Mouse (Mus musculus): ENCODE data around the gene Nhsl1. TPM values are rescaled to one million over a fixed set of nuclear protein-coding genes. Genes with fewer than 3 reads are reported as not detected.

Nhsl1 gene
- total RNA-seq, 2 experiments from 2014 or later: 14.5 to 21.3 TPM

- no peak for DNase-seq
- intact Hi-C loops (cut with DNase I): no loop called here
Measured at GRCm38 (mm10) chr10:18475126-18475525, 156.3 kb downstream of the Nhsl1 start.

DNA sequence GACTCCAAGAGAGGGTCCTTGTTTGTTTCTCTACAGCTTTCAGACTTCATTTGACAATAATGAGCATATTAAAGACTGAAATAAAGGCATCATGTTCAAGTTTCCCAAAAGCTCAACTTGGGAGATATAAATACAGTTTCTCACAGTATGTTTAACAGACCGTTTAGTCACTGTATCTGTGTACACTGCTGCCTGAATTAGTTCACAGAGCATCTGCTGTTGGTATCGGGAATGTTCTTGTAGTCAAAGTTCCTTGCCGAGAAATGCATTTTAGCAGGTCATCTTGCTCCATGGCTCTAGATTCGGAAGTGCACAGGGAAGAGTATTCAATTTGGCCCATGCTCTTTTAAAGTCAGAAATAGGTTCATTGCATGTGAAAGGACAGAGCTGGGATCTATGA lies 159.5 kb downstream of the Nhsl1 start:
- DNase-seq: no peak
- intact Hi-C loops (cut with DNase I): no loop called here

DNA sequence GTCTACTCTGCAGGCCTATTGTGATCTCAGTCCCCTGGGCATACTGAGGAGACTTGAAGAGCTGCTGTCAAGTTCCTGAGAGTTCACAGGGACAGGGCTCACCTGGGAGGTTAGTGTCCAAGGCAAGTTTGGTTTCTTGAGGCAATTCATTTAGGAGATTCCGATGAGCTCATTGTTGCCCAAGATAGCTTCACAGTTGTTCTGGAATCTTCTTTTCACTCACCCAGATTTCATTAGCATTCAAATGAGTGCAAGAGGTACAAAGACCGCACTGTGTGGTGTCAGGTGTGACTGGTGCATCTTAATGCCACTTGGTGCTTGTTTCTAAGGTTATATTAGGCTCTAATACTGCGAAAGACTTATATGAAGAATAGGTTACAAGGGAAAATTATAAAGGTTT lies 160.5 kb downstream of the Nhsl1 start:
- intact Hi-C loops (cut with DNase I): no loop called here
- no peak for DNase-seq

- intact Hi-C loops (cut with DNase I): no loop called here
Measured at GRCm38 (mm10) chr10:18480836-18481235, 162.1 kb downstream of the Nhsl1 start.

DNA sequence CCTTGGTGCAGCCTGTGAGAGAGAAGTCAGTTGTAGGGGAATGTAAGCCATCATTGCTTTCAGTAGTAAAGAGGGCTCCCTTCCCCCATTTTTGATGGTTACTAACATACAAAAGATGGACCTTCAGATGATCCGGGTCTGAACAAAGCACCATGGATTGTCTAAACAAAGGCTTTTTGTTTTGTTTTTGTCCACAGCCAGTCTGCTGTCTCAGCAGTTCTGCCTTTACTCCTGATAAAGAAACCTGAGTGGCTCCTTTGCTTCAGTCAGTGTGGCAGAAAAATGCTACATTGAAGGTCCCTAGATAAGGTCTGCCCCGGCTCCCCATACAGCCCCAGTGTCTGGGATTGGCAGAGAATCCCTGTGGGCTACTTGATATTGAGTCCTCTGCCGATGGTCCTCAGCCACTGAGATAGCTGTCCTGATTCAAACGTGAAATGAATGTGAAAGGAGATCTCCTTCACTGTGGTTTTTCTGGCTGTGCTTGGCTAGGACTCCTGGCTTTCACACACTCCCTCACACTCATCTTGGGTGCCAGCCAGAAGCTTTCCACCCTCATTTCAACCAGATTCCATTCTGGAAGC lies 163.9 kb downstream of the Nhsl1 start:
- intact Hi-C loops (cut with DNase I): no loop called here
- DNase-seq: peak; percentile 18 to 33

More at GRCm38 (mm10) chr10:18480836-18481235, 162.1 kb downstream of the Nhsl1 start:
- DNase-seq: peak in 1 of 2 experiments; percentile 11

DNA sequence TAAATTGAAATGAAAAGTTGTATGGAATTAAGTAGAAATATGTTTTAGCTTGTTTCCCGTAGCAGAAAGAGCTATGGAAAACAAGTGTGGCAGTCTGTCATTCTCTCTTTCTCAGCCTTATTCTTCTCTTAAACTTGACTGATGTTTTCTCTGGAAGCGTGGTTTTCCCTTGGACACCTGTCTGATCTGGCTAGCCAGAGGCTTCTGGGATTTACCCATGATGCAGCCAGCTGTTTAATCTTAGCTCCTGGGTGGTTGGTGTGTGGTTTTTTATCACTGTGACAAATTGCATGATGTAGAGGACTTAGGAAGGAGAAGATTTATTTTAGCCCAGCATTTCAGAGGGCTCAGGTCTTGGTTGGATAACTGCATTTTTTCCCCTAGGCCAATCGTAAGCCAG lies 164.9 kb downstream of the Nhsl1 start:
- intact Hi-C loops (cut with DNase I): no loop called here

DNA sequence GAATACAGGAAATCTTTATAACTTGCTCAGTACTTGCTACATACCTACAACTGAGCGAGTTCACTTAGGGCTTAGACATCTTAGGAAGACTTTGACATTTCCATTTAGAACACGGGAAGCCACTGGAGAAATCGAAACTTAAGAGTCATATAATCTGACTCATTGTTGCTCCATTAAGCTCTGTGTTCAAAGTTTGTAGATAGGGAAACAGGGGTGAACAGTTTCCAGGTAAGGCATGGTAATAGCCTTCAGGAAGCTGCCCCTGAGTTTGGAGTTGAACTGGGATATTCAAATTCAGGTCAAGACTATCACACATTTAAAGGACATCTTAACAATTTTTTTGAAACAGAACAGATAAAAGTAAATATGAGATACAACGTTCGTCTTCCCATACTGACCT lies 165.9 kb downstream of the Nhsl1 start:
- no peak for DNase-seq
- intact Hi-C loops (cut with DNase I): no loop called here

More for the DNA sequence above, 164.9 kb downstream of the Nhsl1 start:
- no peak for DNase-seq

GRCm38 (mm10) chr10:18488239-18488803 lies 169.5 kb downstream of the Nhsl1 start:
- DNase-seq: no peak
- intact Hi-C loops (cut with DNase I): no loop called here

GRCm38 (mm10) chr10:18489936-18490335 lies 171.2 kb downstream of the Nhsl1 start:
- intact Hi-C loops (cut with DNase I): no loop called here
- DNase-seq: no peak

- no peak for DNase-seq
- intact Hi-C loops (cut with DNase I): no loop called here
Measured at GRCm38 (mm10) chr10:18491952-18492351, 173.2 kb downstream of the Nhsl1 start.

DNA sequence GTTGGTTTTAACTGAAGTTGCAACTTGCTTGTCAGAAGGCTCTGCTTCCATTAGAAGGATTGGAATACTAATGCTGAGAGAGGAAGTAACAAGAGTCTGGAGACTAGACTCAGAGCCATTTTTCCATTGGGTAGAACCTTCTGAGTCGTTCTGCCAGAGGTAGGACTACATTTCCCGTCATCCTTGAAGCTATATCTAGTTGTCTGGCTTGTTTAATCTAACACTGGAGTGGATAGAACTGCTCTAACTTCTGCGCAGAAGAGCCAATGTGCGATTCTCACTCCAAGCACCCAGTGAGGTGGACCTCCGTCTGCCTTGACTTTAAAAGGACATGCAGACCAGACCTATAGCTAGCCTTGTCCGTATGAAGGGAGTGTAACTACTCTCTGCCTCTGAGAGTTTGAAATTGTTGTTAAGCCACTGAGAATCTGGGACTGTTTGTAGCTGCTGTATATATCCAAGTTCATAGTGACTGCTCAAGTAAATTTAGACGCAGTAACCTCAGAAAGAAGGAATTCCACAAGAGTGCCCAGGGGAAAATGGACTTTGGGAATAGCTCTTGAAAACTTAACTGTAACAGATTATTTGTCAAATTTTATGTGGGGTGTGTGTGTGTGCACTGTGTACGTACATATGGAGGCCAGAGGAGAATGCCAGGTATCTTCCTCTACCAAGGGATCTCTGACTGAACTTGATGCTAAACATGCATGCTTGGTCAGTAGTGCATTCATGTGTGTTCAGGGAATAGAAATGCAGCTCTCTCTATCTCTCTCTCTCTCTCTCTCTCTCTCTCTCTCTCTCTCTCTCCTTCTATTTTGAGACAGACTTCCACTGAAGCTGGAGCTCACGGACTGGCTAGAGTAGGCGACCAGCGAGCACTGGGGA lies 174.5 kb downstream of the Nhsl1 start:
- intact Hi-C loops (cut with DNase I): no loop called here
- no peak for DNase-seq

- DNase-seq: no peak
Measured at GRCm38 (mm10) chr10:18494249-18494648, 175.5 kb downstream of the Nhsl1 start.

DNA sequence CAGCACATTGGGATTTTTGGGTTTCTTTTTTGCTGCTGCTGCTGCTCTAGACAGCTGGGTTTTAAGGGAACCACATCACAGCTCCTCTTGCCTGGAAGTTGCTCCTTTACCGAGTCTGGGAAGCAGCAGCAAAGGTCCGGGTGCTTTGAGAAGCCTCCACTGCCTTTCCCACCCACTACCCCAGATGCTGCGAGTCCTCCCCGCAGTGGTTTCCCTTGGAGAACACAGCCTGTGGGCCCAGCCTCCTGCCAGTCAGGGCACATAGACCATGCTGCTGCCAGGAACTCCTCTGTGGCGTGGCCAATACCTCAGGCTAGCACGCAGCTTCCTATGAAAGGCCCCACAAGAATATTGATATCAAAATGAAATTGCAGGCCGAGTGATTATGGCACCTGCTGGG lies 178.3 kb downstream of the Nhsl1 start:
- intact Hi-C loops (cut with DNase I): no loop called here
- no peak for DNase-seq

More at GRCm38 (mm10) chr10:18494249-18494648, 175.5 kb downstream of the Nhsl1 start:
- intact Hi-C loops (cut with DNase I): no loop called here

DNA sequence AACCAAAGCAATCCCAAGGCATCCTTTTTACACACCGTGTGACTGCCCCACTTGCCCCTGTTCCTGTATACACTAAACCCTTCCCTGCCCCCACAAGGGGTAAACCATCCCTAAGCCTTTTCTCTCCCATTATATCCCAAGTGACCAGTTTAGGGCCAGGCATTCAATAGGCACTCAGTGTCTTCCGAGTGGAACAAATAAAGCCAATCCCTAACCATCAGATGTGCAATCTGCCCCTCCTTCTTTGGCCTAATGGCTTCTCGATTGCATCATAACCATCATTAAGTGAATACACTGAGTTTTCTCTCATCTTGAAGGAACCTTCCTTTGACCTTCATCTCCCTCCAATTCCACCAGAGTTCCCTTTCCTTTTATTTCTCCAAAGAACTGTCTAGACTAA lies 183.2 kb downstream of the Nhsl1 start:
- DNase-seq: no peak
- intact Hi-C loops (cut with DNase I): no loop called here

- DNase-seq: no peak
- intact Hi-C loops (cut with DNase I): no loop called here
Measured at GRCm38 (mm10) chr10:18505690-18506089, 186.9 kb downstream of the Nhsl1 start.

GRCm38 (mm10) chr10:18506501-18506946 lies 187.7 kb downstream of the Nhsl1 start:
- intact Hi-C loops (cut with DNase I): no loop called here
- DNase-seq: no peak

DNA sequence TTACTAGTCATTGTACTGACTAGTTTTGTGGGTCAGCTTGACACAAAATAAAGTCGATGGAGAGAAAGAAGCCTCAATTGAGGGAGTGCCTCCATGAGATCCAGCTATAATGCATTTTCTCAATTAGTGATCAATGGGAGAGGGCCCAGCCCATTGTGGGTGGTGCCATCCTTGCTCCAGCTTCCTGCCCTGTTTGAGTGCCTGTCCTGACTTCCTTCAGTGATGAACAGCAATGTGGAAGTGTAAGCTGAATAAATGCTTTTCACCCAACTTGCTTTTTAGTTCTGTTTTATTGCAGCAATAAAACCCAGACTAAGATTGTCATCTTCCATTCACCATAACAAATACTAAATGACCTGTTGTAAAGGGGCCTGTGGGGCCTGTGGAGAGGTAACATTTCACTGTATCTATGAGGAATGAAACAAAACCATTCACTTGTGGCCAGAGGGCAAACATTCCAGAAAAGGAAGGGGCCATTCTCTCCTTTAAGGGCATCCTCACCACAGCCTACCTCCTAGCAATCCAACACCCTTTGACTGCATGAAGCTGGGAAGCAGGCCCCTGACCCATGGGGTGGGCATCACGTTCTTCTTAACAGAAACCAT lies 189.2 kb downstream of the Nhsl1 start:
- DNase-seq: no peak
- intact Hi-C loops (cut with DNase I): no loop called here

DNA sequence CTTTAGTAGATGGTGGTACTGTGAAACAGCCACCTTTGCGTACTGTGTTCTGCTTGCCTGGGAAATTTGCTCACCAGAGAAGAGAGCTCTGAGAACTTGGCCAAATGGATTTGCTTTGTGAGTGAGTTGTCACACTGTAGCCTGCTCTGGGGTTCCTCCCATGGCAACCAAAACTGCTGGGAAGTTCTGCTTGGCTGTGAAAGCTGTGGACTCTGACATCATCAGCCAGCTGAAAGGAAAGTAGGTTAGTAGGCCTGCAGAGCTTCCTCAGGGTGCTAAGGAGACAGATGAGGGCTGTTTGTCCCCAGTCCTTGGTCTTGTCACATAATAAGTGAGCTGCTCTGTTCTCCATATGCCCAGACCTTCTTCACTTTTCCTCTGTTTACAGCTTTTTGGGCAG lies 189.8 kb downstream of the Nhsl1 start:
- intact Hi-C loops (cut with DNase I): no loop called here
- DNase-seq: peak in 1 of 2 experiments; percentile 19

- intact Hi-C loops (cut with DNase I): no loop called here
- no peak for DNase-seq
Measured at GRCm38 (mm10) chr10:18510663-18511062, 191.9 kb downstream of the Nhsl1 start.

DNA sequence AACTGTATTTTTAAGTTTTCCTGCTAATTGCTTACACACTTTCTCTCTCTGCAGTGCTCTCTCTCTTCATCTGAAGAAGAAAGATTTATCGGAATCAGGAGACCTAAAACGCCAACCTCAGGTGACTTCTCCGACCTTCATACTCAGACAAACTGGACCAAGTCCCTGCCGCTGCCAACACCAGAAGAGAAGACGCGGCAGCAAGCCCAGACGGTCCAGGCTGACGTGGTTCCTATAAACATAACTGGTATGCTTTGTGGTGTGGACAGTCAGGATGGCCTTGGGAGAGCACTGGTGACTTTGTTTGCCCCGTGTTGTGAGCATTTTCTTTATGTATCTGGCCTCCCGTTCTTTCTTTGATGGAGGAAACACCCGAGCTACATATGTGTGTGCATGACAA lies 192.7 kb downstream of the Nhsl1 start:
- DNase-seq: peak; percentile 25 to 28
- intact Hi-C loops (cut with DNase I): no loop called here

- DNase-seq: no peak
- intact Hi-C loops (cut with DNase I): no loop called here
Measured at GRCm38 (mm10) chr10:18522556-18522955, 203.8 kb downstream of the Nhsl1 start.
